Mouse (Mus musculus) heart, embryonic 10.5 days (tissue): ENCODE results near the gene Olfr312. TPM values are rescaled to one million over a fixed set of nuclear protein-coding genes. Genes with fewer than 3 reads are reported as not detected.
"Not testable (repeated sequence)": the region's sequence is repeated elsewhere in the genome, so short reads cannot be mapped to it uniquely, and the experiment has no call there.

Experiments
- DNase-seq: peaks from one replicate; pipeline ENCODE4 v3.0.0-alpha.2; 2017; ENCODE audit warnings: low spot score
- H3K27ac ChIP-seq: fragments of 300-500 bp; sonication (generic); 2 replicates; pipeline ENCODE4 v1.5.1; 2016; ENCODE audit warnings: mild to moderate bottlenecking
- H3K27me3 ChIP-seq: fragments of 300-500 bp; sonication (generic); 2 replicates; pipeline ENCODE4 v1.6.1; 2016; ENCODE audit warnings: mild to moderate bottlenecking; ENCODE audit not compliant: poor library complexity, insufficient read depth, severe bottlenecking
- H3K36me3 ChIP-seq: fragments of 300-500 bp; sonication (generic); 2 replicates; pipeline ENCODE4 v1.6.1; 2016; ENCODE audit warnings: mild to moderate bottlenecking, moderate library complexity
- H3K4me1 ChIP-seq: fragments of 300-500 bp; sonication (generic); 2 replicates; pipeline ENCODE4 v1.6.1; 2016; ENCODE audit warnings: mild to moderate bottlenecking
- H3K4me3 ChIP-seq: fragments of 300-500 bp; sonication (generic); 2 replicates; pipeline ENCODE4 v1.5.1; 2016; ENCODE audit warnings: mild to moderate bottlenecking, moderate library complexity
- H3K9me3 ChIP-seq: fragments of 300-500 bp; sonication (generic); 2 replicates; pipeline ENCODE4 v1.6.1; 2016; ENCODE audit warnings: mild to moderate bottlenecking, moderate library complexity
- WGBS: fragments of 180-500 bp; shearing (Covaris S2); methylation state at CpG from one replicate; pipeline ENCODE4 v1.1.7; 2016; 5-methylcytosine and 5-hydroxymethylcytosine counted together
- polyA plus RNA-seq: library from polyadenylated mRNA; unstranded; fragments of >200 nt; fragmentation: Nextera tagmentation; extraction: Ambion mirVana; gene quantifications from 2 replicates; pipeline ENCODE4 v1.2.1, GENCODE M21; 2016

The Olfr312 gene
- polyA plus RNA-seq, result 0.04 TPM in 1 of 2 replicates, not detected in the other

- H3K36me3 ChIP-seq, DNase-seq, H3K9me3 ChIP-seq, H3K4me3 ChIP-seq, H3K4me1 ChIP-seq, H3K27ac ChIP-seq, H3K27me3 ChIP-seq: not testable (repeated sequence)
Observed at GRCm38 (mm10) chr11:58828937-58829336, at the start of gene Olfr312. Gene Olfr312 (plus strand): TSS chr11:58829237.

DNA sequence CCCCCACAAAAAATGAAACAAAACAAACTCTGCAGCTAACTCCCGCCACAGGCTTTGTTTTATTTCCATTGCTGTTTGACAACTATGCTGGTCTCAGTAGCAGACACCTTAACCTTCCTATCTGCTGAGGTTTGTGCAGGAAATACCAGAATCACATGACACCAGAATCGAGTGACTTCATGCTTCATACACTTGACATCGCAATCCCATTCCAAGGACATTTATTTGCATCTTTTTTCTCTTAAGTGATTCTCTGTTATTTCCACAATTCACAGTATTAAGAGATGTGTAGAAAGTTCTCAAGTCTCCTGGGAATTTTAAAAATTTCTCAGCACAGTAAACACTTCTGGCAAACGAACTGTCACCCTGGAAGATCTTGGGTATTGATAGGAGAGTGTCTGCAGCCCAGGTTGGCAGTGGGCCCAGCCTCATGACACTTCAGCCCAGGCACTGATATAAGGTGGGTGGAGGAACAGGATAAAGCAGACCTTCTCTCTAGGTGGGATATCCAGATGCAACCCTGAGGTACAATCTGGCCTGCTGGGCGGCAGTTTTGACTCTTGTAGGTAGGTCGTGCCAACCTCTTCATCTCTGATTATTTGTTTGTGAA, 46.5 kb upstream of the Olfr312 start, which contains the start of gene Olfr314:
Olfr314 (plus strand) TSS at position 473 of the 610 bp plus-strand sequence.
- Histone ChIP-seq H3K9me3 (no peaks in the 10 kb centered on the region), H3K27ac (no peak within 1 kb of the TSS), H3K36me3 (no peaks in the 10 kb centered on the region), H3K4me1 (no peaks in the 10 kb centered on the region; the same call in 1 of the 2 replicates), H3K27me3 (no peaks in the 10 kb centered on the region), H3K4me3 (no peak within 1 kb of the TSS)
- no peak for DNase-seq
- 68% methylated on average over 6 of the region's 6 CpGs for WGBS

- H3K36me3 ChIP-seq, result no peaks in the 10 kb centered on the region
- H3K27ac ChIP-seq, result no peak overlapping the region
- no peak overlapping the region for H3K4me3 ChIP-seq
- H3K27me3 ChIP-seq, result no peaks in the 10 kb centered on the region
- 81% methylated on average over 2 of the region's 2 CpGs for WGBS
- H3K4me1 ChIP-seq, result no peaks in the 10 kb centered on the region; the same call in 1 of the 2 replicates
- no peak for DNase-seq
- H3K9me3 ChIP-seq, result no peaks in the 10 kb centered on the region
Observed at GRCm38 (mm10) chr11:58784182-58784581, 44.9 kb upstream of the Olfr312 start.

DNA sequence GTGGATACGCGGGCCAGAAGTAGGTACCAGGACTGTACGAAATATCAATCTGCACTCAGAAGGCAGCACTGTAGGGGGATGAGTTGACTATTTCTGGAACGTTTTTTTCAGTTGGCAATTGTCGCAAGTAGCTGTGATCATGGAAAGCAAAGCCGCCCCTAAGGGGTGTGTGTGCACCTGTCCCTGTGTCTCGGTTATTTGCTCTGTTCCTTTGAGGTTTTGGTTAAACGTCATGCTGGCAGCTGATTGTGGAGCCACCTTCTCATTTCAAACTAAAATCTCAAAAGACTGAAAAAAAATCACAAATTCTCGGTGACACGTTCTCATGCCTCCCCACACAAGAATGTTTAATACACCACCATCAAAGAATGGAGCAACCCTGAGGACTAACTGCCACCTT, 41.4 kb upstream of the Olfr312 start:
- no peak overlapping the region for H3K4me3 ChIP-seq
- DNase-seq, result no peak
- no peaks in the 10 kb centered on the region; the same call in 1 of the 2 replicates for H3K4me1 ChIP-seq
- H3K27me3 ChIP-seq, result no peaks in the 10 kb centered on the region
- H3K36me3 ChIP-seq, result no peaks in the 10 kb centered on the region
- no peak overlapping the region for H3K27ac ChIP-seq
- 84% methylated on average over 10 of the region's 10 CpGs for WGBS
- no peaks in the 10 kb centered on the region for H3K9me3 ChIP-seq

GRCm38 (mm10) chr11:58788346-58788745, 40.7 kb upstream of the Olfr312 start:
- Histone ChIP-seq H3K27me3 (no peaks in the 10 kb centered on the region), H3K27ac (no peak overlapping the region), H3K9me3 (no peaks in the 10 kb centered on the region), H3K4me1 (no peaks in the 10 kb centered on the region; the same call in 1 of the 2 replicates), H3K4me3 (no peak overlapping the region), H3K36me3 (no peaks in the 10 kb centered on the region)
- WGBS, result 76% methylated on average over 8 of the region's 8 CpGs
- DNase-seq, result no peak

GRCm38 (mm10) chr11:58789532-58789931, 39.5 kb upstream of the Olfr312 start:
- DNase-seq, result no peak
- Histone ChIP-seq H3K4me3 (no peak overlapping the region), H3K9me3 (no peaks in the 10 kb centered on the region), H3K27me3 (no peaks in the 10 kb centered on the region), H3K27ac (no peak overlapping the region), H3K4me1 (no peaks in the 10 kb centered on the region), H3K36me3 (no peaks in the 10 kb centered on the region)
- 25% methylated on average over 3 of the region's 3 CpGs for WGBS

DNA sequence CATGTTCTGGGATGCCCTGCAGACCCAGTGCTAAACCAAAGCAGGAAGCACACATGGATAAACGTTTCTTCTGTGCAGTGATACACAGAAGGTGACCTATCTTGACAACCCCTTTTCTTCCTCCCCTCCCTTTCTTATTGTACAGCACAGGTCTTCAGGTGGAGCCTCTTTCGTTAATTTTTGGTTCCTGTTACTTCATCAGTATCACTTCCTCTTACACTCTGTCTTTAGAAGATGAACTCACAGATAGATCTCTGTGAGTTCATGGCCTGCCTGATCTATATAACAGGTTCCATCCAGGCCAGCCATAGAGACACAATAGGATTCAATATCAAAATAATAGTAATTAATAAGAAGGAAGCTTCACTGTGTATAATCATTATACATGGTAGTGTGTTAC, 39.0 kb upstream of the Olfr312 start:
- Histone ChIP-seq H3K36me3 (no peaks in the 10 kb centered on the region), H3K9me3 (no peaks in the 10 kb centered on the region), H3K27me3 (no peaks in the 10 kb centered on the region), H3K4me3 (no peak overlapping the region), H3K27ac (no peak overlapping the region), H3K4me1 (no peaks in the 10 kb centered on the region)
- no peak for DNase-seq
- WGBS, result 60% methylated on average over 2 of the region's 2 CpGs

DNA sequence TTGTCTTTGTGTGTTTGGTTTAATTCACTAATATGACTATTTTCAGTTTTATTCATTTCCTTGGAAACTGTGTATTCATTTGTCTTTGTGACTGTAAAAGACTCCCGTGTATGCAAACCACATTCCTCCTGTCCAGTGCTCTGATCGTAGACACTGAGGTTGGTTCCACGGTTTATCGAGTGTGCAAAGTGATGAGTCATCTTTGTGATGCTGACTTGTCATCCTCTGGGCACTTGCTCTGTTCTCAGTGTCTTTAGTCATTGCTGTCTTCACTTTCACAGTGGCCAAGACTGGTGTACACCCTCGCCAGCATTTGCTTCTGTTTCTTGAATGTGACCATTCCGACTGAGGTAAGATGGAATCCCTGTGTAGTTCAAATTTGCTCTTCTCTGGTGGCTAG, 38.4 kb upstream of the Olfr312 start:
- no peak overlapping the region for H3K4me3 ChIP-seq
- H3K27me3 ChIP-seq, result no peaks in the 10 kb centered on the region
- no peaks in the 10 kb centered on the region for H3K9me3 ChIP-seq
- H3K27ac ChIP-seq, result no peak overlapping the region
- no peak for DNase-seq
- 79% methylated on average over 6 of the region's 6 CpGs for WGBS
- no peaks in the 10 kb centered on the region for H3K36me3 ChIP-seq
- H3K4me1 ChIP-seq, result no peaks in the 10 kb centered on the region

- Histone ChIP-seq H3K36me3 (no peaks in the 10 kb centered on the region), H3K4me3 (no peak overlapping the region), H3K27me3 (no peaks in the 10 kb centered on the region), H3K4me1 (no peaks in the 10 kb centered on the region), H3K27ac (no peak overlapping the region), H3K9me3 (no peaks in the 10 kb centered on the region)
- no peak for DNase-seq
- WGBS, result 81% methylated on average over 2 of the region's 2 CpGs
Observed at GRCm38 (mm10) chr11:58795856-58796255, 33.2 kb upstream of the Olfr312 start.

DNA sequence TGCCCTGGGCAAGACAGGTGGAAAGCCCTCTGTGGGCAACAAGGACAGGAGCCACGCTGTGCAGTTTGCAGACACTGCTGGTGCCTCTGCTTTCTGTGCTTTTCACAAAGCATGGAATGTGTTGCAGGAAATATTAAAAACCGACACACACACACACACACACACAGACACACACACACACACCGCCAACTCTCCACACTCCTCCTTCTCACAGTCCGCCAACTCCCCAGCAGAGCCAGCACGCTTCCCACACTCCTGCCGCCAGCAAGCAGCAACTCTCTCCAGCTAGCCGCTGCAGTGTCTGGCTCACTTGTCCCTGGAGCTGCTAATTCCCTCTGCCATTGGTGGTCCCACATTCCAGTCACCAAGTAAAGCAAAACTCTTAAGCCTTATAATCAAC, 32.2 kb upstream of the Olfr312 start:
- Histone ChIP-seq H3K4me3 (no peak overlapping the region), H3K27ac (no peak overlapping the region), H3K36me3 (no peaks in the 10 kb centered on the region), H3K9me3 (no peaks in the 10 kb centered on the region), H3K4me1 (peaks cover 8% of the 10 kb centered on the region), H3K27me3 (no peaks in the 10 kb centered on the region)
- 72% methylated on average over 7 of the region's 7 CpGs for whole genome bisulfite sequencing
- DNase-seq, result no peak

DNA sequence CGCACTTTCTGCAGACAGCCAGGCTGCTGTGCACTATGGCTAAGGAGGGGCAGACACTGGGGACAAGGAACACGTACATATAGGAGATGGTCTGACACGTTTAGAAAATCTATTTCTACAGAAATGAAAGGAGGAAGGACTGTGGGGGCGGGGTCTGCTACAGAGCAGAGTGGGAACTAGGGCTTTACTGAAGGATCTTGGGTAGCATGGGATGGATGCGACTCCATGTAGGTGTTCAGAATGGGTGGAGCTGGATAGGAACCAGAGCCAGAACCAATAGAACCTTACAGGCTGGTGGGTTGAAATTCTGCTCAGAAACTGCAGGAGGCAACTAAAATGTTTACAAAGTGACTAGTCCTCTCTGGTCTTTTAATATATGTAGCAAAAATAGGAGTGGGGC, 29.3 kb upstream of the Olfr312 start:
- no peak overlapping the region for H3K27ac ChIP-seq
- H3K9me3 ChIP-seq, result no peaks in the 10 kb centered on the region
- no peak overlapping the region for H3K4me3 ChIP-seq
- no peaks in the 10 kb centered on the region for H3K36me3 ChIP-seq
- WGBS, result 80% methylated on average over 5 of the region's 5 CpGs
- H3K4me1 ChIP-seq, result peaks cover 14% of the 10 kb centered on the region
- no peaks in the 10 kb centered on the region for H3K27me3 ChIP-seq
- DNase-seq, result no peak

- Histone ChIP-seq H3K27ac (no peak within 1 kb of the TSS), H3K4me1 (peaks cover 14% of the 10 kb centered on the region), H3K36me3 (no peaks in the 10 kb centered on the region), H3K4me3 (peak within 1 kb of the TSS; percentile 24; the same call in 1 of the 2 replicates), H3K27me3 (no peaks in the 10 kb centered on the region), H3K9me3 (no peaks in the 10 kb centered on the region)
- WGBS, result 44% methylated on average over 14 of the region's 14 CpGs
- peak; percentile 78 for DNase-seq
Observed at GRCm38 (mm10) chr11:58801558-58802228, 27.3 kb upstream of the Olfr312 start, which contains the start of gene Fam183b. Gene Fam183b (minus strand): TSS chr11:58801960.

DNA sequence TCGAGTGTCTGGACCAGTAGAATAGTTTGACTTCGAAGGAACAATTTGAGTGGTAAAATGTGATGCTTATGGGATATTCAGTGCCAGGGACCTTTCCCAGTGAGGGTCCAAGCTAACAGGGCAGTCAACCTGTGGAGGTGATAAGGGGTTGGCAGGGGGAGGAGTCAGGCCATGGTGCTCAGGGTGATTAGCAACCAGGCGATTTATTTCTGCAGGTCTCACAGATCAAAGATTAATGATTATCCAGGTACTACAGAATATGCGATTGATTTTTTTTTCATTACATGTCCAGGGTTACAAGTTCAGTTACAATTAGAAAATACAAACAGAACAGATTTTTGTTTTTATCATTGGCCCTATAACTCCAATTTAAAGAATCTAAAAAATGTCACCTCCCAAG, 25.2 kb upstream of the Olfr312 start:
- 67% methylated on average over 4 of the region's 4 CpGs for WGBS
- H3K36me3 ChIP-seq, result no peaks in the 10 kb centered on the region
- H3K9me3 ChIP-seq, result no peaks in the 10 kb centered on the region
- H3K4me3 ChIP-seq, result no peak overlapping the region
- peaks cover 14% of the 10 kb centered on the region for H3K4me1 ChIP-seq
- H3K27me3 ChIP-seq, result no peaks in the 10 kb centered on the region
- no peak for DNase-seq
- H3K27ac ChIP-seq, result no peak overlapping the region
